Comparison of ENCODE assay signal across 9 mouse cellular contexts in the genomic region with DNA sequence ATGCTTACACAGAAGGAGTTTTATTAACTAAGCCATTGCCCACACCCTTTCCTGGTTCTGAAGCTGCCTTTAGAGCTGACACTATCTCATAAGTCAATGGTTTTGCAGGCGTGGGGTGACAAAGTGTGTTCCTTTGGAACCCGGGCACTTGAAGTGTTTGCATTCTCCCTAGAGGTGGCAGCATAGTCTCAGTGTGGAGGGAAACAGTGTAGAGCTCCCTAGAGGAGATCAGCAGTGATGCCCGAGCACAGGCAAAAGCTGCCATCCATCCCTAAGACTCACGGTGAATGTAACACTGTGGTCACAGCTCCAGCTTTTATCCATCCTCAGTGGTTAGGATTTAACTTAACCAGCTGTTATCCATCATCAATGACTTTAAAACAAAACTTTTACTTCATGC. TPM values are rescaled to one million over a fixed set of nuclear protein-coding genes. Genes with fewer than 3 reads are reported as not detected.
DNase-seq lines count a peak whose midpoint lies in the region; ATAC-seq and TF ChIP-seq lines count a peak whose summit lies in the region.
"Had no signal": no experiment of that assay in that cellular context is flagged by ENCODE, and none has a peak within 500 bp of the region (broad histone marks: within the 10 kb centered on the region; RNA-seq: fewer than 3 reads in every experiment).

No protein-coding gene starts in this region.

- no peak overlapping the region for H3K27ac ChIP-seq in gastrocnemius, adult 2 months
- no peak overlapping the region for H3K27ac ChIP-seq in olfactory bulb, adult 2 months (ENCODE audit: insufficient read depth, low read depth, low read length)
- H3K27ac ChIP-seq: limb, embryonic 13.5 days had no signal

- TF ChIP-seq CTCF in gastrocnemius, adult 2 months (IDR thresholded peaks at IDR 0.05) = peak; percentile 60
- TF ChIP-seq CTCF in brain, embryonic 14.5 days (IDR thresholded peaks at IDR 0.05; ENCODE audit: borderline replicate concordance, extremely low read depth, insufficient read depth, insufficient read length) = peak; percentile 64; the same call in 1 of the 2 replicates
- TF ChIP-seq CTCF in olfactory bulb, adult 2 months (IDR thresholded peaks at IDR 0.05; ENCODE audit: insufficient read depth, low read depth, low read length) = peak; percentile 32; the same call in 1 of the 2 replicates

- ATAC-seq in granulocyte monocyte progenitor cell, adult 5-6 weeks (replicated peaks; ENCODE audit: poor library complexity, severe bottlenecking) = peak; percentile 48

- no peaks in the 10 kb centered on the region for H3K4me1 ChIP-seq in olfactory bulb, adult 2 months (ENCODE audit: control insufficient read depth, insufficient read depth, low read length)
- H3K4me1 ChIP-seq: limb, embryonic 13.5 days had no signal

- TF ChIP-seq POLR2A in brain, embryonic 14.5 days (IDR thresholded peaks at IDR 0.05; ENCODE audit: borderline replicate concordance, extremely low read depth, insufficient read depth, insufficient read length, poor library complexity, severe bottlenecking) = no peak
- TF ChIP-seq POLR2A in olfactory bulb, adult 2 months (IDR thresholded peaks at IDR 0.05; ENCODE audit: insufficient read depth, low read depth, low read length) = no peak

- DNase-seq in gastrocnemius, adult 2 months = no peak
- DNase-seq in gastrocnemius, postnatal 10 days = no peak
- DNase-seq in B cell, adult 2 months = peak; percentile 15 to 28
- peak; percentile 59 for DNase-seq in brain, embryonic 14.5 days (ENCODE audit: low read depth)
- DNase-seq in left cerebral cortex, adult 11 months (ENCODE audit: low spot score) = peak; percentile 32
- DNase-seq in adrenal gland, adult 2 months = no peak

- no peak overlapping the region for H3K4me3 ChIP-seq in gastrocnemius, adult 2 months
- H3K4me3 ChIP-seq in olfactory bulb, adult 2 months (ENCODE audit: insufficient read depth, low read depth, low read length) = no peak overlapping the region
- H3K4me3 ChIP-seq: limb, embryonic 13.5 days had no signal

- 9% methylated on average over 4 of the region's 4 CpGs for whole genome bisulfite sequencing in olfactory bulb, adult 2 months

- intact Hi-C loops in gastrocnemius, adult 2 months (cut with DNase I) = no loop called here

RNA-seq across cellular contexts. Expression of gene Il21, which starts 13.4 kb away (rescaled TPM):
- total RNA-seq in gastrocnemius, adult 2 months (2021) = not detected
- not detected for total RNA-seq in gastrocnemius, postnatal 10 days (2021)
- not detected in 2 replicates for polyA plus RNA-seq in brain, embryonic 14.5 days (2012; rRNA removed)
- total RNA-seq in granulocyte monocyte progenitor cell, adult 5-6 weeks (2014; fragmentation: Nextera tagmentation) = not detected in 2 replicates
- total RNA-seq in granulocyte monocyte progenitor cell, adult 5-6 weeks (2017) = not detected in 2 replicates
- not detected in 2 replicates for polyA plus RNA-seq in olfactory bulb, adult 2 months (2012; ENCODE audit: insufficient read depth, insufficient read length, low replicate concordance, missing spikeins)
- total RNA-seq in adrenal gland, adult 2 months (2021) = not detected
- polyA plus RNA-seq in adrenal gland, adult 2 months (2012; rRNA removed) = not detected in 2 replicates
- polyA plus RNA-seq: limb, embryonic 13.5 days had no signal

Comparison
In these comparisons a context has a peak if more than half of its experiments do, and no peak if none do; other contexts are left out.
1. DNase-seq: peak in B cell, adult 2 months (2 of 2), brain, embryonic 14.5 days (single experiment) and left cerebral cortex, adult 11 months (single experiment); none in gastrocnemius, adult 2 months (single experiment), gastrocnemius, postnatal 10 days (single experiment) and adrenal gland, adult 2 months (single experiment).
2. Peak in every context shown above with its lines, with median percentiles within 50 percentile points of each other: CTCF ChIP-seq.